Mouse (Mus musculus) MEL (cell line): ENCODE data around the gene Ghrl. TPM values are rescaled to one million over a fixed set of nuclear protein-coding genes. Genes with fewer than 3 reads are reported as not detected.

ENCODE experiments used
- DNase-seq: peaks from one replicate; pipeline ENCODE4 v3.0.0; 2011; ENCODE audit warnings: low read depth, low spot score
- H3K27ac ChIP-seq: 2 replicates; pipeline ENCODE4 v1.5.1; 2012; ENCODE audit warnings: low read depth, mild to moderate bottlenecking, control low read depth, low read length, moderate library complexity; ENCODE audit not compliant: control insufficient read depth
- H3K27me3 ChIP-seq, 2 experiments: fragments of 150-350 bp in 1 of 2; sonication (generic) in 1 of 2; 2 replicates each; pipeline ENCODE4 v1.6.1; 2012; ENCODE audit warnings: low read length in 2 of 2, mild to moderate bottlenecking in 2 of 2, improper control_type of control experiment in 1 of 2, moderate library complexity in 1 of 2; ENCODE audit not compliant: insufficient read depth in 2 of 2, control insufficient read depth in 1 of 2
- H3K36me3 ChIP-seq, 2 experiments: 2 replicates each; pipeline ENCODE4 v1.6.1; 2012 to 2014; ENCODE audit warnings: low read length in 2 of 2, improper control_type of control experiment in 1 of 2, inconsistent platforms in 1 of 2, mild to moderate bottlenecking in 1 of 2; ENCODE audit not compliant: insufficient read depth in 2 of 2, control insufficient read depth in 1 of 2
- H3K4me1 ChIP-seq, 2 experiments: fragments of 150-350 bp in 1 of 2; sonication (generic) in 1 of 2; 2 replicates each; pipeline ENCODE4 v1.6.1; 2012; ENCODE audit warnings: low read length in 2 of 2, improper control_type of control experiment in 1 of 2, mild to moderate bottlenecking in 1 of 2; ENCODE audit not compliant: insufficient read depth in 2 of 2, control insufficient read depth in 1 of 2
- H3K4me3 ChIP-seq, 2 experiments: fragments of 150-350 bp in 1 of 2; sonication (generic) in 1 of 2; 2 replicates each; pipeline ENCODE4 v1.5.1; 2012; ENCODE audit warnings: low read depth in 2 of 2, low read length in 2 of 2, mild to moderate bottlenecking in 2 of 2, moderate library complexity in 2 of 2, control low read depth in 1 of 2, improper control_type of control experiment in 1 of 2; ENCODE audit not compliant: control insufficient read depth in 1 of 2, insufficient read depth in 1 of 2
- H3K79me2 ChIP-seq: 2 replicates; pipeline ENCODE4 v1.6.1; 2012; ENCODE audit warnings: mild to moderate bottlenecking, low read length, moderate library complexity; ENCODE audit not compliant: control insufficient read depth, poor library complexity, insufficient read depth
- H3K9ac ChIP-seq: 2 replicates; pipeline ENCODE4 v1.6.1; 2012; ENCODE audit warnings: low read depth, mild to moderate bottlenecking, control low read depth, low read length, moderate library complexity; ENCODE audit not compliant: control insufficient read depth, poor library complexity, severe bottlenecking
- H3K9me3 ChIP-seq: fragments of 150-350 bp; sonication (generic); replicated peaks from 2 replicates; pipeline ENCODE4 v1.6.1; 2012; ENCODE audit warnings: mild to moderate bottlenecking, low read length, improper control_type of control experiment, moderate library complexity; ENCODE audit not compliant: insufficient read depth
- CHD1 ChIP-seq: IDR thresholded peaks from 2 replicates; pipeline ENCODE4 v1.6.1; 2012; ENCODE audit warnings: low read depth, mild to moderate bottlenecking, inconsistent platforms, low read length, improper control_type of control experiment
- CHD2 ChIP-seq: IDR thresholded peaks from 2 replicates; pipeline ENCODE4 v1.6.1; 2011; ENCODE audit warnings: low read length, improper control_type of control experiment
- EP300 ChIP-seq, 2 experiments: IDR thresholded peaks; 2 replicates each; pipeline ENCODE4 v1.6.1; 2011; ENCODE audit warnings: improper control_type of control experiment in 2 of 2, low read length in 2 of 2, low read depth in 1 of 2, mild to moderate bottlenecking in 1 of 2
- ETS1 ChIP-seq: IDR thresholded peaks from 2 replicates; pipeline ENCODE4 v1.6.1; 2012; ENCODE audit warnings: low read depth, mild to moderate bottlenecking, inconsistent platforms, low read length, improper control_type of control experiment, moderate library complexity
- HCFC1 ChIP-seq: IDR thresholded peaks from 2 replicates; pipeline ENCODE4 v1.6.1; 2012; ENCODE audit warnings: low read depth, mild to moderate bottlenecking, inconsistent platforms, low read length, improper control_type of control experiment, moderate library complexity
- MAFK ChIP-seq: IDR thresholded peaks from 2 replicates; pipeline ENCODE4 v1.6.1; 2011; ENCODE audit warnings: low read depth, mild to moderate bottlenecking, low read length, improper control_type of control experiment, borderline replicate concordance
- MAX ChIP-seq: IDR thresholded peaks from 2 replicates; pipeline ENCODE4 v1.6.1; 2011; ENCODE audit warnings: low read length, improper control_type of control experiment
- MAZ ChIP-seq: IDR thresholded peaks from 2 replicates; pipeline ENCODE4 v1.6.1; 2012; ENCODE audit warnings: low read depth, mild to moderate bottlenecking, inconsistent platforms, low read length, improper control_type of control experiment
- MYB ChIP-seq: IDR thresholded peaks from 2 replicates; pipeline ENCODE4 v1.6.1; 2011; ENCODE audit warnings: mild to moderate bottlenecking, low read depth, low read length, improper control_type of control experiment
- MYC ChIP-seq: IDR thresholded peaks from 2 replicates; pipeline ENCODE4 v1.6.1; 2011; ENCODE audit warnings: low read depth, mild to moderate bottlenecking, low read length, improper control_type of control experiment, moderate library complexity
- NELFE ChIP-seq: IDR thresholded peaks from 2 replicates; pipeline ENCODE4 v1.6.1; 2011; ENCODE audit warnings: low read depth, low read length, improper control_type of control experiment
- NRF1 ChIP-seq: IDR thresholded peaks from 2 replicates; pipeline ENCODE4 v1.6.1; 2014; ENCODE audit warnings: low read depth, mild to moderate bottlenecking, inconsistent platforms, low read length, improper control_type of control experiment, moderate library complexity; ENCODE audit not compliant: poor library complexity, insufficient read depth, severe bottlenecking
- POLR2AphosphoS5 ChIP-seq: IDR thresholded peaks from 2 replicates; pipeline ENCODE4 v1.6.1; 2012; ENCODE audit warnings: low read depth, borderline replicate concordance, mild to moderate bottlenecking, inconsistent platforms, low read length, moderate library complexity, mixed read lengths
- RCOR1 ChIP-seq: IDR thresholded peaks from 2 replicates; pipeline ENCODE4 v1.6.1; 2012; ENCODE audit warnings: low read depth, mild to moderate bottlenecking, inconsistent platforms, low read length, improper control_type of control experiment
- TAL1 ChIP-seq: IDR thresholded peaks from 2 replicates; pipeline ENCODE4 v1.6.1; 2012; ENCODE audit warnings: mild to moderate bottlenecking, inconsistent platforms, low read length, moderate library complexity, mixed read lengths
- UBTF ChIP-seq: IDR thresholded peaks from 2 replicates; pipeline ENCODE4 v1.6.1; 2012; ENCODE audit warnings: low read depth, mild to moderate bottlenecking, inconsistent platforms, low read length, improper control_type of control experiment, moderate library complexity, borderline replicate concordance; ENCODE audit not compliant: insufficient read depth
- USF1 ChIP-seq: IDR thresholded peaks from 2 replicates; pipeline ENCODE4 v1.6.1; 2014; ENCODE audit warnings: low read depth, mild to moderate bottlenecking, inconsistent platforms, low read length, improper control_type of control experiment, moderate library complexity
- USF2 ChIP-seq, 2 experiments: IDR thresholded peaks; 2 replicates each; pipeline ENCODE4 v1.6.1; 2011 to 2012; ENCODE audit warnings: improper control_type of control experiment in 2 of 2, low read length in 2 of 2, borderline replicate concordance in 1 of 2, inconsistent platforms in 1 of 2, low read depth in 1 of 2, mild to moderate bottlenecking in 1 of 2; ENCODE audit not compliant: insufficient read depth in 1 of 2
- polyA plus RNA-seq, 2 experiments: library from polyadenylated mRNA; stranded (reverse) in 1 of 2; unstranded in 1 of 2; fragments of >175 nt in 1 of 2; fragments of >200 nt in 1 of 2; gene quantifications; 2 replicates each; pipeline versions ENCODE4 v1.2.1 to v1.2.4; 2012; ENCODE audit warnings: low replicate concordance in 2 of 2, low read depth in 1 of 2; ENCODE audit not compliant: insufficient read length in 2 of 2, insufficient read depth in 1 of 2, missing spikeins in 1 of 2
- total RNA-seq: library from RNA; depleted of rRNA; stranded (reverse); fragments of 300-350 nt; gene quantifications from 2 replicates; pipeline ENCODE4 v1.2.3, GENCODE M21; 2012

The Ghrl gene
- total and polyA plus RNA-seq, 3 experiments: 0.81 to 2.8 TPM; not detected in 1

- no peak for TF ChIP-seq MAZ
- no peak for TF ChIP-seq TAL1
- TF ChIP-seq EP300 (IDR thresholded peaks at IDR 0.05; ENCODE audit: low read depth in 1 of 2, low read length in 2 of 2): no peak
- TF ChIP-seq CHD1: no peak
- no peak for TF ChIP-seq ETS1
- TF ChIP-seq MAFK: no peak
- TF ChIP-seq MAX: no peak
- TF ChIP-seq POLR2AphosphoS5: no peak
- TF ChIP-seq USF2 (IDR thresholded peaks at IDR 0.05; ENCODE audit: borderline replicate concordance in 1 of 2, insufficient read depth in 1 of 2, low read depth in 1 of 2, low read length in 2 of 2): no peak
- TF ChIP-seq NRF1: no peak
Observed at GRCm38 (mm10) chr6:113761644-113762043, 42.0 kb upstream of the Ghrl start (continued).

- Histone ChIP-seq H3K79me2 (no peaks in the 10 kb centered on the region), H3K9ac (no peak overlapping the region), H3K36me3 (no peaks in the 10 kb centered on the region), H3K27ac (no peak overlapping the region), H3K27me3 (peaks cover 5 to 9% of the 10 kb centered on the region in 2 experiments), H3K4me1 (no peaks in the 10 kb centered on the region), H3K4me3 (no peak overlapping the region), H3K9me3 (no peaks in the 10 kb centered on the region)
- no peak for DNase-seq
- no peak for TF ChIP-seq RCOR1
Observed at GRCm38 (mm10) chr6:113749119-113749685, 29.5 kb upstream of the Ghrl start.

GRCm38 (mm10) chr6:113748351-113748750, 28.7 kb upstream of the Ghrl start:
- no peak overlapping the region for H3K27ac ChIP-seq
- TF ChIP-seq MYB: no peak
- no peak for TF ChIP-seq USF2 (IDR thresholded peaks at IDR 0.05; ENCODE audit: borderline replicate concordance in 1 of 2, insufficient read depth in 1 of 2, low read depth in 1 of 2, low read length in 2 of 2)
- no peak for TF ChIP-seq POLR2AphosphoS5
- no peak for TF ChIP-seq USF1
- no peak for TF ChIP-seq NELFE
- no peak for TF ChIP-seq CHD2
- no peak for TF ChIP-seq HCFC1
- no peak for TF ChIP-seq MYC
- no peak for TF ChIP-seq MAFK
- TF ChIP-seq UBTF: no peak
- TF ChIP-seq, all 39 proteins: peak for 0
- Histone ChIP-seq H3K79me2 (no peaks in the 10 kb centered on the region), H3K9ac (no peak overlapping the region), H3K27me3 (peaks cover 5 to 9% of the 10 kb centered on the region in 2 experiments), H3K4me3 (no peak overlapping the region), H3K9me3 (no peaks in the 10 kb centered on the region), H3K4me1 (no peaks in the 10 kb centered on the region), H3K36me3 (no peaks in the 10 kb centered on the region)
- DNase-seq: no peak
